Mouse (Mus musculus): ENCODE results near the gene Syne1.

GRCm38 (mm10) chr10:5056940-5057339 lies 494.3 kb downstream of the Syne1 start:
- no peak for TF ChIP-seq POLR2AphosphoS2 (IDR thresholded peaks at IDR 0.05; ENCODE audit: insufficient read length, low read depth)
- TF ChIP-seq POLR2A (IDR thresholded peaks at IDR 0.05; ENCODE audit: insufficient read length, low read depth), result no peak

Data from myocyte (in vitro differentiated cells).